Mouse (Mus musculus) layer of hippocampus, adult 18-20 months (tissue): ENCODE data around the gene Zdhhc5. TPM values are rescaled to one million over a fixed set of nuclear protein-coding genes. Genes with fewer than 3 reads are reported as not detected.
A peak's percentile ranks its signal among the peaks of the same experiment; 100 is the strongest.
"Not testable (repeated sequence)": the region's sequence is repeated elsewhere in the genome, so short reads cannot be mapped to it uniquely, and the experiment has no call there.

Source experiments
- DNase-seq, 2 experiments: peaks; one replicate each; pipeline ENCODE4 v3.0.0; 2022; ENCODE audit warnings: low spot score in 2 of 2
- total RNA-seq, 2 experiments: library from RNA; stranded (reverse); gene quantifications; 2 replicates each; pipeline ENCODE4 v1.2.3; 2021

Zdhhc5 gene
- total RNA-seq, 2 experiments from 2014 or later = 36.3 to 39.1 TPM

DNA sequence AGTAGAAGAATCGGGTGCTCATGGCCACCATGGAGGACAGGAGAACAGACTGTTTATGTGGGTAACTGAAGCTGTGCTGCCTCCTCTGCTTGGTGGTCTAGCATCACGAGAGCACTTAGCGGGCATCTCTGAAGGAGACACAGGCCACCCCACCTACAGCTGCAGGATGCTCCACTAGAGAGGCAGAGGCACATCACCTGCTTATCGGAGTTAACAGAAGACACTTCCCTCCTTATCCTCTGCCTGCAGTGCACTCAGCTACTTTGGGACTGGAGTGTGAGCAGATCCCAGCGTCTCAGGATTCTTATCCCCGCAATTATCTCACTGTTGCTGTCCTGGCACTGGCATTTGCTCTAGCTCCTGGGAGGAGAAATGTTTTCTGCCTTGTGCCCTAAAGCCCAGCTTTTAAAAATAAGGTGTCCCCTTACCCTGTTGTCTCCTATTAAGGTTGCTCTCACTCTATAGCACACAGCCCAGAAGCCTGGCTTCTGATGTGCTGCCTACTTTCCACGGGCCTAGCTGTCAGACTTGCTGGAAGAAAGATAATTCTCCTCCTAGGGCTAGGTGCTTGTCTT, 20.5 kb upstream of the Zdhhc5 start:
- peak in 1 of 2 experiments; percentile 8 for DNase-seq

GRCm38 (mm10) chr2:84734919-84735318, 19.9 kb upstream of the Zdhhc5 start:
- DNase-seq = no peak

DNA sequence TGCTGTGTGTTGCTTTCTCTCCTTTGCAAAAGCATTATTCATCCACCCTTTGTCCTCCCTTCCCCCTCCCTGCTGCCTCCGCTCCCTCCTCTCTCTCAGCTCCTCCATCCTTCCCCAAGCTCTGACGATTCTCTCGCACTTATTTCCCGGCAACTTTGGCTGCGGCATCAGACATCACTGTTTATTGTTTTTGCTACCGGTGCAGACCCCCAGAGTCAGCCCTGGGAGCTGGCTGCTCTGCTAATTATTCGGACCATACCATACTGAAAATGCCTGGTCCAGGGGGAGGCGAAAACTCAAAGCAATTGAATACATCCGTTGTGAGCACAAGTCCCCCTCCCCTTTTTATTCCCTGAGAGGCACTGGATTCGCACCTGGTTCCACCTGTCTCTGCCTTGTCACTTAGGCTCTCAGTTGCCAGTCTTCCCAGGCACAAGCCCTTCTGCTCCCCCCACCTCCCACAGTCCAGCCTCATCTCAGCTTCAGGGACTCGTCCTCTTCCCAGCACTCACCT, 19.4 kb upstream of the Zdhhc5 start:
- peak in 1 of 2 experiments; percentile 46 for DNase-seq

- peak; percentile 77 to 85 for DNase-seq
Measured at GRCm38 (mm10) chr2:84733579-84734300, 18.8 kb upstream of the Zdhhc5 start, which contains the start of gene Ypel4. Gene Ypel4, plus strand, starts transcription at chr2:84734058.

DNA sequence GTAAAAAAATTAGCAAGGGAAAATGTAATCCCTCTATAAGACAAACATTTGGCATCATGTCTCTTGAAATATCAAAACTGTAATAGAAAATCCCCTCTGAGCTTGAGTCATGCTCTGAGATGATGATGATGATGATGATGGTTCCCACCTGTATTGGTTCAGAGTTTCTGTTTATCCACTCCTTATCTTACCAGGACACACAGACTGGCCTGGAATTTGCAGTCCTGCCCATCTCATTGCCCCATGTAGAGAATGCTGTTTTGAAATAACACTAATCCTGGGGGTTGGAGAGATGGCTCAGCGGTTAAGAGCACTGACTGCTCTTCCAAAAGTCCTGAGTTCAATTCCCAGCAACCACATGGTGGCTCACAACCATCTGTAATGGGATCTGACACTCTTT, 17.4 kb upstream of the Zdhhc5 start:
- DNase-seq = no peak

DNA sequence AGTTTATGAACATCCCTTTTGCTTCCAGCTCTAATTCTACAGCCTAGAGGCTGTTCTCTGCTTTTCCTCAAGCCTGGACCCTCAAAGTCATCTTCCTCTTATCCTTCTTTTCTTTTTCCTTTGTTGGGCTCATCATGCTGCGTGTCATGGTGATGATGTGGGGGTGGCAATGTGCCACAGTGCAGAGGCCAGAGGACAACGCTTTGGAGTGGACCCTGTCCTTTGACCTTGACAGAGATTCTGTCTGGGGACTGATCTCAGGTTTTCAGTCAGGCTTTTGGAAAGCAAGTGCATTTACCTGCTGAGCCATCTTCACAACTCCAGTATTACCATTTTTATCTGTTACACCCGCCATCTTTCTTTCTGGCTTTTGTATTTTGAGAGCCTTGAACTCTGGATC, 16.2 kb upstream of the Zdhhc5 start:
- no peak for DNase-seq

- DNase-seq = not testable (repeated sequence)
Measured at GRCm38 (mm10) chr2:84728191-84728590, 13.2 kb upstream of the Zdhhc5 start.

- peak; percentile 93 to 99 for DNase-seq
Measured at GRCm38 (mm10) chr2:84727172-84727858, 12.3 kb upstream of the Zdhhc5 start, which contains the start of gene Clp1. Gene Clp1, minus strand, starts transcription at chr2:84727350.

DNA sequence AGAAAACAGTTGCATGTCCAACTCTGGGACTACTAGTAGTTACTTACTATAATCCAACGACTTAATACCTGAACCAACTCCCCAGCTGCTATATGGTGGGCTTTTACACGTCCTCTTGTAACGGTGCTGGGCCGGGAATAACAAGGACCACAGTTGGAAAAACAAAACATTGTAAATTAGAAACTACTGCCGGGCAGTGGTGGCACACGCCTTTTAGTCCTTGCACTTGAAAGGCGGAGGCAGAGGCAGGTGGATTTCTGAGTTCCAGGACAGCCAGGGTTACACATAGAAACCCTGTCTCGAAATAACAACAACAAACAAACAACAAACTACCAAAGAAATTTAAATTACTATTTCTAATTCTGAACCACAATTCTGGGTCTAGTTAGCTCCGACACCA, 11.7 kb upstream of the Zdhhc5 start:
- no peak for DNase-seq

DNA sequence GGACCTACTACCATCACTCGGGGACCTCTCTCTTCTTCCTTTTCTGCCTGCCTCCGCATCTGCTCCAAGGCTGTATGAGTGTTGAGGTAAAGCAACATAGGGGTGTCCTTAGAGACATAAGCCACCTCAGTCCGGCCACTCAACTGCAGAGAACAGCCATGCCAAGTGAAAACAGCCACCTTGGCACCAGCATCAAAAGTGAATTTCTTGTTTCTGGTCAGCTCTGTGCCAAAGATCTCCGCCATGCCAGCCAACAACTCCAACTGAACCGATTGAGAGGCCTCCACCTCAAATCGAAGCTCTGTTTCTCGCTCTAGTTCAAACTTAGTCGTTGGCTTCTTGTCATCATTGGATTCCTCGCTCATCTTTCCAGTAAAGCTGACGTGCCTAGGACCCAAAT, 10.8 kb upstream of the Zdhhc5 start:
- no peak for DNase-seq

DNA sequence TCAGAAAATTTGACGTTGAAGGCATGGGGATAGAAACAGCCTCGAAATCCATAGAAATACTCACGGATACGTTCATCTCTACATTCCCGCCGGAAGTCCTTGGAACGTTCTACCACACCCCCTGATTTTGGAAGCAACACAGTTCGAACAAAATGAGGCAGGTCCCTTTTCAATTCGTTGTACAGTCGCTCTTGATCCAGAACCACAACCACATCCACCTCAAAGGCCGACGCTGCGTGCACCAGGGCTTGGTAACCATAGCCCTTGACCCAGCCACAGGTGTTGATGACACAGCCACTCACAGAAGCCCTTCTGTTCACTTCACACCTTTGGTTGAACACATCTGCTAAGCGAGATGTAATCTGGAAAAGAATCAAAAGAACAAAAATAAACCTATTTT, 8.9 kb upstream of the Zdhhc5 start:
- no peak for DNase-seq

GRCm38 (mm10) chr2:84721182-84721581, 6.2 kb upstream of the Zdhhc5 start:
- no peak for DNase-seq

DNA sequence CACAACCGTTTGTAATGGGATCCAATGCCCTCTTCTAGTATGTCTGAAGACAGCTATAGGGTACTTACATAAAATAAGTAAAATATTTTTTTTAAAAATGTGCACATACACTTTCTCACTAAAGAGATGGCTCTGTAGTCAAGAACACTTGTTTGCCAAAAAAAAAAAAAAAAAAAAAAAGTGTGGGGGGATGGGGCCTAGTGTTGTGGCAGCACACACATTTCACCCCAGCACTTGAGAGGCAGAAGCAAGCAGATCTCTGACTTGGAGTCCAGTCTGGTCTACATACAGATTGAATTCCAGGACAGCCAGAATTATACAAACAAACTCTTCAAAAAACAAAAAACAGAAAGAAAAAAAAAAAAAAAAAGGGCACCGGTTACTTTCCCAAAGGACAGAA, 5.7 kb upstream of the Zdhhc5 start:
- DNase-seq = no peak

DNA sequence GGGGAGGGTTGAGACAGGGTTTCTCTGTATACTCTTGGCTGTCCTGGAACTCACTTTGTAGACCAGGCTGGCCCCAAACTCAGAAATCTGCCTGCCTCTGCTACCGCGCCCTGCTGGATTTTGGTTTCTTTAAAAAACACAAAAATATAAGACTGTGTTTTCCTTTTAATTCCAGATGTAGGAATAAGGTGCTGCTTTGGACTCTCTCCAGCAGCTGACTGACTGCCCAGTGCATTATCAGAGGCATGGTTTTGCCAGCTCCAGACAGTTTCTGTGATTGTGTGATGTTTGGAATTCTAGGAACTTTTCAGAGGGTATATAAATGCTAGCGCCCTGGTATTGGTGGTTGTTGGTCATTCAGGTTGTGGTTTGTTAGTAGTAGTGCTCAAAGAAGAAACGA, 2.4 kb upstream of the Zdhhc5 start:
- no peak for DNase-seq

GRCm38 (mm10) chr2:84716423-84717355, 1.7 kb upstream of the Zdhhc5 start:
- DNase-seq = no peak

GRCm38 (mm10) chr2:84715562-84716361, 782 bp upstream of the Zdhhc5 start:
- peak in 1 of 2 experiments; percentile 77 for DNase-seq

GRCm38 (mm10) chr2:84714422-84714810, 564 bp downstream of the Zdhhc5 start:
- DNase-seq = no peak

DNA sequence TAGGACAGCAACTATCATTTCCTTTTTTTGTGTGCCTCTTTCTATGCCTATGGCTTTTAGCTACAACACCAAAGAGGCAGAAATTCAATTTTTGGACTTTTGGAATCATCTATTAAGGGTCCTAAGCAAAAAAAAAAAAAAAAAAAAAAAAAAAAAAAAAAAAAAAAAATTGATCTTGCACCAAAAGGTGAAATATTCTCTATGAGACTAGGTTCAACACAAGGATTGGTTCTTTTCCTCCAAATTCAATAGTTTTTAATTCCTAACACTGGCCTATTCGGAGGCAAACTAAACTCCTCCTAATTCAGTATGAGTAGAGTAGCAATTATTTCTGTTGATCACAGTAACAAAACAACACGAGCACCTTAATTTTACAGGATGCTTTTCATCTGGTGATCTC, 3.1 kb downstream of the Zdhhc5 start:
- DNase-seq = no peak

GRCm38 (mm10) chr2:84707523-84707922, 7.5 kb downstream of the Zdhhc5 start:
- DNase-seq = no peak

- DNase-seq = no peak
Measured at GRCm38 (mm10) chr2:84705295-84705694, 9.7 kb downstream of the Zdhhc5 start.
